Mouse (Mus musculus): ENCODE data around the gene Hao2. TPM values are rescaled to one million over a fixed set of nuclear protein-coding genes. Genes with fewer than 3 reads are reported as not detected.

Gene Hao2
- total and polyA plus RNA-seq, 2 experiments: 18.7 to 20.8 TPM

DNA sequence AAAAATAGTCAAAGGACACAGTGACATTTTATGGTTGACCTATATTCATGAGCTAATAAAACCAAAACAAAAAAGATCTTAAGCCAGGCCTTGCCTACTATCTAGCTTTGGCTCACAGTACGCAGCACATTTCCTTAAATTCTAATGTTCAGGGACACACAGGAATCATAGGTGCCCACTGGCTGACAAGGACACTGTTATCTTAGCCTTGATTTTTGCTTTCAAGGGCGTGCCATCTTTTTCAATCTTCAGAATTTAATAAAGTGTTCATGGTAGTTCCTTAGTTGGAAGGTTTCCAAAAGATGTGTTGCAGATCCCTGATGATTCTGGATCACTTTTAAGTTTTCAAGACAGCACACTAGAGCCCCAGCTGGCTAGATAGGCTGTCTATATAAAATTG lies 12.2 kb downstream of the Hao2 start:
- 89% methylated on average over 2 of the region's 2 CpGs for WGBS
- Histone ChIP-seq H3K79me2 (ENCODE audit: control insufficient read depth, insufficient read depth, low read length) (no peaks in the 10 kb centered on the region), H3K4me3 (ENCODE audit: insufficient read depth, low read depth, low read length) (no peak overlapping the region), H3K36me3 (ENCODE audit: control insufficient read depth, insufficient read depth, low read length) (no peaks in the 10 kb centered on the region), H3K9ac (ENCODE audit: low read depth, low read length) (no peak overlapping the region), H3K4me1 (ENCODE audit: control insufficient read depth, insufficient read depth, low read length) (no peaks in the 10 kb centered on the region), H3K27ac (replicated peaks; ENCODE audit: insufficient read depth, low read depth, low read length) (no peak overlapping the region), H3K27me3 (ENCODE audit: control insufficient read depth, insufficient read depth, low read length) (peaks cover 7% of the 10 kb centered on the region; the same call in 1 of the 2 replicates)
- TF ChIP-seq CTCF (IDR thresholded peaks at IDR 0.05; ENCODE audit: low read depth, low read length) (no peak), POLR2A (IDR thresholded peaks at IDR 0.05; ENCODE audit: extremely low read depth, insufficient read depth, low read length) (no peak)
- no peak for DNase-seq (ENCODE audit: extremely low read depth, low read depth, low spot score)

DNA sequence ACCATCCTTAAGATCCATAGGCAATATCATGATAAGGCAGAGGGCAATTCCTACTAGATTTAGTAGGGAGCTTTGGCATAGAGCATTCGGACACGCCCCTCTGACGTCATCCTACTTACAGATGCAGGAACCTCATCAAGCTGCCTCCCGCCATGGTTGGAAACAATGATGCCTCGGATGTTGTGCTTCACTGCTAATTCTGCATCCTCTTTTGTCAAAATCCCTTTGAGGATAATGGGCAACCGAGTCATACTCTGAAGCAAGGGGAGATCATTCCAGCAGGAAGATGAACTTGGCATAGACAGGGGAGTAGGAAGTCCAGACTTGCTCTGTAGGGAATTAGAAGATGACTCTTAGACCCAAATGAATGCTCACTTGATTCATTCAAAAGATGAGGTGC lies 12.8 kb downstream of the Hao2 start:
- 83% methylated on average over 6 of the region's 6 CpGs for WGBS
- Histone ChIP-seq H3K4me3 (ENCODE audit: insufficient read depth, low read depth, low read length) (no peak overlapping the region), H3K9ac (ENCODE audit: low read depth, low read length) (no peak overlapping the region), H3K27ac (replicated peaks; ENCODE audit: insufficient read depth, low read depth, low read length) (no peak overlapping the region), H3K27me3 (ENCODE audit: control insufficient read depth, insufficient read depth, low read length) (peaks cover 7% of the 10 kb centered on the region; the same call in 1 of the 2 replicates), H3K36me3 (ENCODE audit: control insufficient read depth, insufficient read depth, low read length) (no peaks in the 10 kb centered on the region), H3K4me1 (ENCODE audit: control insufficient read depth, insufficient read depth, low read length) (no peaks in the 10 kb centered on the region), H3K79me2 (ENCODE audit: control insufficient read depth, insufficient read depth, low read length) (no peaks in the 10 kb centered on the region)
- DNase-seq (ENCODE audit: extremely low read depth, low read depth, low spot score): no peak
- no peak for TF ChIP-seq CTCF (IDR thresholded peaks at IDR 0.05; ENCODE audit: low read depth, low read length)

GRCm38 (mm10) chr3:98868219-98868618 lies 24.8 kb downstream of the Hao2 start:
- H3K4me3 ChIP-seq (ENCODE audit: insufficient read depth, low read depth, low read length): no peak overlapping the region
- no peaks in the 10 kb centered on the region for H3K36me3 ChIP-seq (ENCODE audit: control insufficient read depth, insufficient read depth, low read length)
- DNase-seq (ENCODE audit: extremely low read depth, low read depth, low spot score): peak; percentile 81
- H3K27me3 ChIP-seq (ENCODE audit: control insufficient read depth, insufficient read depth, low read length): no peaks in the 10 kb centered on the region; the same call in 1 of the 2 replicates
- H3K27ac ChIP-seq (replicated peaks; ENCODE audit: insufficient read depth, low read depth, low read length): no peak overlapping the region
- H3K4me1 ChIP-seq (ENCODE audit: control insufficient read depth, insufficient read depth, low read length): no peaks in the 10 kb centered on the region; the same call in 1 of the 2 replicates
- TF ChIP-seq CTCF (IDR thresholded peaks at IDR 0.05; ENCODE audit: low read depth, low read length) (no peak), POLR2A (IDR thresholded peaks at IDR 0.05; ENCODE audit: extremely low read depth, insufficient read depth, low read length) (no peak)
- no peaks in the 10 kb centered on the region for H3K79me2 ChIP-seq (ENCODE audit: control insufficient read depth, insufficient read depth, low read length)
- no peak overlapping the region for H3K9ac ChIP-seq (ENCODE audit: low read depth, low read length)
- WGBS: 19% methylated on average over 2 of the region's 2 CpGs

- TF ChIP-seq POLR2A (IDR thresholded peaks at IDR 0.05; ENCODE audit: extremely low read depth, insufficient read depth, low read length) (no peak), CTCF (IDR thresholded peaks at IDR 0.05; ENCODE audit: low read depth, low read length) (no peak)
- no peaks in the 10 kb centered on the region for H3K79me2 ChIP-seq (ENCODE audit: control insufficient read depth, insufficient read depth, low read length)
- no peaks in the 10 kb centered on the region for H3K36me3 ChIP-seq (ENCODE audit: control insufficient read depth, insufficient read depth, low read length)
- WGBS: 96% methylated on average over 1 of the region's 1 CpGs
- no peak for DNase-seq (ENCODE audit: extremely low read depth, low read depth, low spot score)
- no peak overlapping the region for H3K27ac ChIP-seq (replicated peaks; ENCODE audit: insufficient read depth, low read depth, low read length)
- H3K9ac ChIP-seq (ENCODE audit: low read depth, low read length): no peak overlapping the region
- no peak overlapping the region for H3K4me3 ChIP-seq (ENCODE audit: insufficient read depth, low read depth, low read length)
- H3K27me3 ChIP-seq (ENCODE audit: control insufficient read depth, insufficient read depth, low read length): peaks cover 4% of the 10 kb centered on the region; the same call in 1 of the 2 replicates
- H3K4me1 ChIP-seq (ENCODE audit: control insufficient read depth, insufficient read depth, low read length): peaks cover 7% of the 10 kb centered on the region
These were observed 30.2 kb downstream of the Hao2 start for GRCm38 (mm10) chr3:98862800-98863199.

DNA sequence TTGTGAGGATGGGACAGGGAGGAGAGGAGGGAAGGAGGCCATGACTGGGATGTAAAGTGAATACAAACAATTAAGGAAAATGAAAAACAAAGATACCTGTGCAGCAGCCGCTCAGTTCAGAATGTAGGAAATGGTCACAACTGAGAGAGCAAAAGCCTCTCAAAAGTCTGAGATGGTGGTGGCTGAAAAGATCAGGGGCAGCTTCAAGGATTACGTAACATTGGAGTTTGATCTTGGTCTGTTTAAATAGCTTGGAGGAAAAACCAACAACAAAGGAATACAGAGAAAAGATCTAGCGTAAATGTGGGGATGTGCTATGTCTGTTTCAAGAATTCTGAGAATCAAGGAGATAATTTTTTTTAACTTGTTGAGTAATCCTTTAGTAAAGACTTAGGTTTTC lies 33.5 kb downstream of the Hao2 start, which contains the start of gene Hsd3b1:
Gene Hsd3b1 (minus strand): TSS at position 219 of the 400 bp plus-strand sequence.
- no peaks in the 10 kb centered on the region for H3K36me3 ChIP-seq (ENCODE audit: control insufficient read depth, insufficient read depth, low read length)
- peaks cover 4% of the 10 kb centered on the region; the same call in 1 of the 2 replicates for H3K27me3 ChIP-seq (ENCODE audit: control insufficient read depth, insufficient read depth, low read length)
- no peak within 1 kb of the TSS for H3K4me3 ChIP-seq (ENCODE audit: insufficient read depth, low read depth, low read length)
- WGBS: 25% methylated on average over 3 of the region's 3 CpGs
- no peak within 1 kb of the TSS for H3K27ac ChIP-seq (replicated peaks; ENCODE audit: insufficient read depth, low read depth, low read length)
- no peaks in the 10 kb centered on the region for H3K79me2 ChIP-seq (ENCODE audit: control insufficient read depth, insufficient read depth, low read length)
- DNase-seq (ENCODE audit: extremely low read depth, low read depth, low spot score): peak; percentile 61
- no peak for TF ChIP-seq POLR2A (IDR thresholded peaks at IDR 0.05; ENCODE audit: extremely low read depth, insufficient read depth, low read length)
- no peak for TF ChIP-seq CTCF (IDR thresholded peaks at IDR 0.05; ENCODE audit: low read depth, low read length)
- peaks cover 7% of the 10 kb centered on the region for H3K4me1 ChIP-seq (ENCODE audit: control insufficient read depth, insufficient read depth, low read length)
- H3K9ac ChIP-seq (ENCODE audit: low read depth, low read length): no peak within 1 kb of the TSS

GRCm38 (mm10) chr3:98858051-98858450 lies 35.0 kb downstream of the Hao2 start:
- Histone ChIP-seq H3K27me3 (ENCODE audit: control insufficient read depth, insufficient read depth, low read length) (peaks cover 4% of the 10 kb centered on the region; the same call in 1 of the 2 replicates), H3K36me3 (ENCODE audit: control insufficient read depth, insufficient read depth, low read length) (no peaks in the 10 kb centered on the region), H3K79me2 (ENCODE audit: control insufficient read depth, insufficient read depth, low read length) (no peaks in the 10 kb centered on the region), H3K4me1 (ENCODE audit: control insufficient read depth, insufficient read depth, low read length) (peaks cover 10% of the 10 kb centered on the region), H3K9ac (ENCODE audit: low read depth, low read length) (no peak overlapping the region), H3K4me3 (ENCODE audit: insufficient read depth, low read depth, low read length) (no peak overlapping the region), H3K27ac (replicated peaks; ENCODE audit: insufficient read depth, low read depth, low read length) (no peak overlapping the region)
- WGBS: 51% methylated on average over 2 of the region's 2 CpGs
- TF ChIP-seq CTCF (IDR thresholded peaks at IDR 0.05; ENCODE audit: low read depth, low read length) (no peak), POLR2A (IDR thresholded peaks at IDR 0.05; ENCODE audit: extremely low read depth, insufficient read depth, low read length) (no peak)
- DNase-seq (ENCODE audit: extremely low read depth, low read depth, low spot score): no peak

Data from liver, adult 2 months (tissue).